Mouse (Mus musculus): ENCODE data around the gene Plpp1.

Gene Plpp1

DNA sequence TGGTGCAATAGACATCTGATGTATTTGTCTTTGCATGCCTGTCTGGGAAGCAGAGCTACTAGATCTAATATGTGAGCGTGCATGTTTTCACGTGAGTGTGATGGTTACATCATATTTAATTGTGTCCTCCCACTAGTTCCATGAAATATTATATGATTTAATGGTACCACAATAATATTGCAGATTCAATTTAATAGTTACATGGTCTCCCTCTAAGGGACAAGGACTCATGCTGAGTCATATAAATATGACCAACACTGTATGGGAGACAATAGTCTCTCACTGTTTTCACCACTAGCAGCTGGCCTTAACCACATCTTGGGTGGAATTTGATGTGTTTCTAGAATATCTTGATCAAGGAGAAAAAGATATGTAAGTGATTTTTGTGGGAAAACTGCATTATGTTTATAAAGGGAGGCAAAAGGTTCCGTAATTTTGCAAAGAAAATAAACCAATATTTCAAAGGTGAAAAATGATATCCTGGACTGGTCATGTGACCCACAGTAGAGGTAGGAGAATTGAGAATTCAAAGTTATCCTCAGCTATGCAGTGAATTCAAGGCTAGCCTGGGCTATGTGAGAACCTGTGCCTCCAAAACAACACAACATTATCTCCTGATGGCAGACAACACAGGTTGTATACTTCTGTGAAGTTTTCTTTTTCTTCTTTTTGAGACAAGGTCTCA, 26.5 kb upstream of the Plpp1 start:
- DNase-seq: no peak

DNA sequence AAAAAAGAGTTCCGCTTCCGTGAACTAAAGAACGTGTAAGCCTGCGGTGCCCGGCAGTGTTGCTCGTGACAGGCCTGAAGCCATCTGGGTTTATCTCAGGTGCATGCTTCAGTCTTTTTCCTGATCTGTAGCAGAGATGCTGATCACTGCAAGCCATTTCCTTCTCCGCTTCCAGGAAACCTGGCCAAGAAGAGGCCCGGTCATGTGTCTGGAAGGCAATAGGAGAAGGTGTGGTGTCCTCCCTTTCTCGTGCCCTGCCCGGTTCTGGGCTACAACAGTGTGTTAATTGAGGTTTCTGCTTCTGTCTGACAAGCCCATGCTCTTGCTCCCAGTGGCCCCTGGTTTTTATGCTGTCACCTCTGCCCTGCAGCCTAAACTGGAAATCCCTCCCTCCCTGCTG, 24.7 kb upstream of the Plpp1 start:
- peak; percentile 43 for DNase-seq

DNA sequence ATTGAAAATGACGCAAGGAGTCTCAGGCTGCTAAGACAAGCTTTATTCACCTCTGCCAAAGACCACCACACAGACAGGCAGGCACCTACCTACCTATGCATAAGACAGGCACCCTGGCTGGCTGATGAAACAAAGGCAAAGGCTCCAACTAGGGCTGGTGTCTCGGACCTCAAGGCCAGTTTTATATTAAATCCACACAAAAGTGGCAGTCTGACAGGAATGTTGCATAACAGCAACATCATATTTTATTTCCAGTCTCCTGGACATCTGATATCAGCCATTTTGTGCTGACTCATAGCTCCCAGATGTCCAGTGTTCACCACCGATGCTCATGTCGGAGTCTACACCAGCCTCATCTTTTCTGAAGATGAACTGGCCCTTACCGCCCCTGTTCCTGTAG, 22.2 kb upstream of the Plpp1 start:
- DNase-seq: no peak

DNA sequence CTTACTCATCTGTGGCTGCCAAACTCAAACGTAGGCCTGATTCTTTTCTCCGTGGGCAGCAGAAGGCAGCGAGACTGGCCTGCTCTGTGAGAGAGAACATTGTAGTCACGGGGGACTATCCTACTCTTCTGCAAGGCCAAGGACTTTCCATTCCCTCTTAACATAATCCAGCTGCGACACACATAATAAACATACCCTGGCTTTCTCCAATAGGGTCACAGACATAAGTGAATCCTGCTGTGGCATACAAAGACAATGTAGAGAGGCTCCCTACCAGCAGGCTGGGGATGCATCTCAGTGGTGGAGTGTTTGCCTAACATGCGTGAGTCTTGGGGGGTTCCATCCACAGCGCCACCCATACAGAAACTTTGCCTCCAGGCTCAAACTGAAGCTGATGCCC, 15.3 kb upstream of the Plpp1 start:
- DNase-seq: no peak

DNA sequence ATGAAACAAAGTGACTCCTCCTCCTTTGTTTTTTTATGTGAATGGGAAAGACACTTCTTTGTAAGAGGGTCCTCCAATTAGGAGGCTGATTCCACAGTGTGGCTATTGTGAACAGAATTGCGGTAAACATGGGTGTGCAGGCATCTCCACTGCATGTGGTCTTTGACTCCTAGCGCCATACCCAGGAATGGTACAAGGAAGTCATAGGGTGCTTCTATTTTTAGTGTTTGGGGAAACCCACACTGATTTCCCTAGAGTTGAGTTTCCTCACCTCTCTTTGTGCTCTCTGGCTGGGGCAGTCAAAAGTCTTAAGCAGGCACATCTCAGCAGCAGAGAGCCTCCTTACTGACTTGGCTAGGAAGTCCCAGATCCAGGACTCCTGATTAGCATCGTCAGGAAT, 14.4 kb upstream of the Plpp1 start:
- no peak for DNase-seq

DNA sequence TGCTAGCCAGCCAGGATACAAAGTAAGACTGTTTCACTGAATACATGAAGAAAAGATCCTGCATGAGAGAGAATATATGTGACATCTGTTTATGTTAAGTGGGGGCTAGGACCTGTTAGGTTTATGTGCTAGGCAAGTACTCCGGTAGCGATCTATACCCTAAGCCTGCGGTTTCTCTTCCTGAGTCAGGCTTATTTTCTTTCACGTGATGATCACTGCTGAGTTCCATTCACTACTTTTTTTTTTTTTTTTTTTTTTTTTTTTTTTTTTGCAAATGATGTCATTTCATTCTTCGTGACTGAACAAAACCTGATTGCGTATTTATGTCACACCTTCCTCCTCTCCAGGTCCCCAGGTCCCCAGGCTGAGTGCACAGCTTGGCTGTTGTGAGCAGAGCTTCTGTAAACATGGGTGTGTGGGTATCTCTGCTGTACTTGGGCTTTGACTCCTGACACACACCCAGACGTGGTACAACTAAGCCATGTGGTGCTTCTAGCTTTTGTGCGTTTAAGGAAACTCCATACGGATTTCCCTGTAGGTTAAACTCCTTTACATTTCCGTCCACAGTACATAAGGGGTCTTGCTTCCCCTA, 13.6 kb upstream of the Plpp1 start:
- DNase-seq: no peak

DNA sequence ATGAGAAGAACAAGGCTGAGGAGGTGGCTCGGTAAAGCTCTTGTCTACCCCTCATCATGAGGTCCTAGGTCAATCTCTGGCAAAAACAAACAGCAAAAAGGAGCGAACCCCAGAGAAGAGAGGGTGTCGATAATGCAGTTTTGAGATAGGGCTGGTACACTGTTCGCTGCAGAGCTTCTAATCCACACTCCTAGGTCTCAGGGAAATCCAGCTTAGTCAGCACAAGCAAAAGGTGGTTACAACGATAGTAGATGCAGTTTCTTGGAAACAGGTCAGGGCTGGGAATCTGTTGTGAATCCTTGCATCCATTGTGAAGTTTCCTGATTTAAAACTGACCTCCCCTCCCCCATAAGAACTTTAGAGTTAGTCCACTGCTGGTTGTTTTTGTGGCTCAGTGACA, 9.8 kb upstream of the Plpp1 start:
- DNase-seq: no peak

DNA sequence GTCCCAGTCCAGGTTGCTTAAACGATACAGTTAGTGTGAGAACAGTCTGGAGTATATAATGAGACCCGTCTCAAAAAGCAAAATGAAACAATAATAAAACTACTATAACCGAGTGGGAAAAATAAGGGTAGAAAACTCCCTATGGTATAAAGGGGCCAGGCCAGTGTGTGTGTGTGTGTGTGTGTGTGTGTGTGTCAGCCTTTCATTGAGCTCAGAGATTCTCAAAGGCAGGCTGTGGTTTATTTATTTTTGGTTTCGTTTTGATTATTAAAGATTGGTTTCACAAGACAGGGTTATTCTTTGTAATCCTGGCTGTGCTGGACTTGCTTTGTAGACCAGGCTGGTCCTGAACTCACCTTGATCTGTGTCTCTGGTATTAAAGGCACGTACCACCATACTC, 8.7 kb upstream of the Plpp1 start:
- DNase-seq: no peak

DNA sequence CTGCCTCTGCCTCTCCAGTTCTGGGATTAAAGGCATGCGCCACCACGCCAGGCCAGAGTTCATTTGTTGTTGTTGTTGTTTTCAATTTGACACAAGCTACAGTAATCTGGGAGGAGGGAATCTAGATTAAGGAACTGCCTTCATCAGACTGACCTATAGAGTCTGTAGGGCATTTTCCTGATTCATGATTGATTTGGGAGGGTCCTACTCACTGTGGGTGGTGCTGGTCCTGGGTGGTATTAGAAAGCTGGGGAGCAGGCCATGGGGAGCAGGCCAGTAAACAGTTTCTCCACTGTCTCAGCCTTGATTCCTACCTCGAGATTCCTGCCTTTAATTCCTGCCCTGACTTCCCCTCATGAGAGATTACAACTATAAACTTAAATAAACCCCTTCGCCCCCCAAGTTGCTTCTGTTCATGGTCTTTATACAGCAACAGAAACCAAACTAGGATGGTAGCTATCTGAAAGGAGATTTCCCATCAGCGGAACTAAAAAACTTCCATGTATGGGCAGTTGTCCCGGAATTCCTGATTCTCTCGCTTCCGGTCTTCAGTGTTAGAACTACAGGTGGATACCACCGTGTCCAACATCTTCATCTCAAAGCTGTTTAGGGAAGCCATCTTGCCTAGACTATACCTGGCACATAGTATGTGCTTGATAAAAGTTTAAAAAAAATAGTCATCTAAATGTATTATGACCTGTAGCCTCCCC, 2.2 kb upstream of the Plpp1 start:
- DNase-seq: no peak

DNA sequence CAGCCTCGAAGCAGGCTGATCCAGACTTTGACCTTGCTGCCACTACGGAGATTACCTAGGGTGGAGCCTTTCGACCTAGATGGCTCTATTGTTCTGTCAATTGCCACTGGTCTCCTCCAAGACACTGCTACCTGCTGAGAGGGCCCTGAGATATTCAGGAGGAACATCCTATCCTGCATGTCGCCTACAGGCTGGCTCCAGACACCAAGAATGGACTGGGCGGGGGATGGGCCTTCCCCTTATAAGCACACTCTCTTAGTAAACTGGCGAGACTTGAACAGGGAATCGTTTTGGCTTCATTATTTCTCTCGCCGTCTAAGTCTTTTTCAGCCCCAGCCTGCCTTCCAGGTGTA, 1.7 kb upstream of the Plpp1 start:
- no peak for DNase-seq

DNA sequence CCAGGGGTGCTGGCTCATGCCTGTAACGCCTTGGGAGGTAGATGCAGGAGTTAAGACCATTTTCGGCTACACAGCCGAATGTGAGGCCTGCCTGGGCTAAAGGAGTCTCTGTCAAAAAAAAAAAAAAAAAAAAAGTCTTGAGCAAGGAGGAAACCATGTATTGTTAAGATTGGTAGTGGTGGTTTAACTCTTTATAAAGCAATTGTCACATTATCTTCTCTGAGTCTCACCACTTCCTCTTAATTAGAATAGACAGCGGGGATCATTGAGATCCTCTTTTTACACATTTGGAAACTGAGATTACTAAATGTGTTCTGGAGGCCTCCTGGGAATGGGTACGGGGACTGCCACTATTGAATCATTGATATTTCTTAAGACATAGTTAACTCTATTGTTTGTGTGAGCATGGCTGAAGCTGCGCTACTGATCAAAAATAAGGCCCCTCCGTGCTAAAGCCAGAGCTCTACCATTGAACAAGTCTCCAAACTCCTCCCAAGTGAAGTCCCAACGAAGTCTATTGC, 811 bp upstream of the Plpp1 start:
- DNase-seq: no peak

DNA sequence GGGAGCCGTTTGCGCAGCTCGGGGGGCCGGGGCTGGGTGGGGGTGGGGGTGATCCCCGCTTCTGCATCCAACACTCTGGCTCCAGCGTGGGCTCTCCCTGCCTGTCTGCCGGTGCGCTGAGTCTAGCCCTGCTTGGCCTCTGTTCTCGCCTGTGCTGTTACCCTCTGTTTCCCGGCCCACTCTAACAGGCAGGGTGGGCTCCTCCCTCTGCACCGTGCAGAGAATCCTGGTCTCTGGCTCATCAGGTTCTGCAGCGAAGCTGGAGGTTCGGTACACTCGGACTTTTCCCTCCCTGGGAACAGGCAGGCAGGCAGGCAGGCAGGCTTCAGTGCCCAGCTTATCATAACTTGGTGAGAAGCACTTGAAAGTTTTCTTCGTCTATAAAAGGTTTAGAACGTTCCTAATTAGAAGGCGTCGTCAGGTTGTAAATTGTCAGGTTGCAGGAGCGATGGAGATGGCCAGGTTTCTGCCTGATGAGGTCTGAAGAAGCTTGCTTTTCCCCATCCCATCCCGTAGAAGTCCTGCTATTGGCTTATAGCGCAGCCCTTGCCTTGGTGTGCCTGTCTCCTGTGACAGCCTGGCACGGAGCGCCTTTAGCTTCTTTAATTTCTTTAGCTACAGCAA, 901 bp downstream of the Plpp1 start:
- no peak for DNase-seq

DNA sequence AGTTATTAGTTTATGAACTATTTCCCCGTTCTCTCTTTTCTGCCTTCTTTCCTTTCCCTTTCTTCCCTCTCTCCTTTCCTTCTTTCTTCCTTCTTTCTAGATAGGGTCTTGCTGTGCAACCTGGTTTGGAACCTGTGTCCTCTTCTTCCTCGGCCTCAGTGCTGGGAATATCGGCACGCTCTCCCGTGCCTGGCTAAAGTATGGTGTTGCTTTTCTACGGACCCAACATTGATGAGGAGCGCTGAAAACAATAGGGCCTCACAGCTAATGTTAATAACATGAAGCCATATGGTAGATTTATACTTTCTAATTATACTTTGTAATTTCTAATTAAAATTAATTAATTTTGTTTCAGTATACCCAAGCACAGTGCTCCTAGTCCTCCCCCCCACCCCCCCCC, 2.5 kb downstream of the Plpp1 start:
- no peak for DNase-seq

DNA sequence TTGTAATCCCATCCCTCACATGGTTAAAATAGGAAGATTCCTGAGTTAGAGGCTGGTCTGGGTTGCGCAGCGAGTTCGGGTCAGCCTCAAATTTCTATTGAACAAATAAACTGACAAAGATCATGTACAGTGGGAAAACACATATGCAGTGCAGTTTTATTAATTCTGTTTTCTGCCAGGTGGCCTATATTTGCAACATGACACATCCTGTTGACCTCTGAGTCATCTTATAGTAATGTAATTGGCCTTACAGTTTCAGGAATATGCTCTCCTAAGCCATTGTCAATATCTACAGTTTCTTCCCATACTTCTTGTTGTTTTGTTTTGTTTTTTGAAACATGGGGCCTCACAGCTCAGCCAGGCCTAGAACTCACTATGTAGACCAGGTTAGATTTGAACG, 3.1 kb downstream of the Plpp1 start:
- DNase-seq: no peak

DNA sequence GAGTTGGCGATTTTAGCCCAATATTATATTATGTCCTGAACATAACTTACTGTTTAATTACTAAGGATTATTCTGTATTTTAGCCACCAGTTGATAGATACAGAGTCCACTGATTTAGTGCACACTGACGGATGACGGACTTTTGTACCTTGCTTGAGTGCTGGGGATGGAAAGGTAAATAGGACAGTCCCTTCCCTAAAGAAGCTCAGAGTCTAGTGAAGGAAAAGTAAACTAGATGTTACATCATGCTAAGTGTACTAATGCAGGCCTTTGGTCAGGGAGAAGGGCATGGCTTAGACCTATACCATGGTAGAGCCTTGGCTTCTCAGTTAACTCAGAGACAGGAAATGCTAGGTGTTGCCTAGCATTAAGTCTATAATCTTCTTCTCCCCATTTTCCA, 4.9 kb downstream of the Plpp1 start:
- DNase-seq: no peak

DNA sequence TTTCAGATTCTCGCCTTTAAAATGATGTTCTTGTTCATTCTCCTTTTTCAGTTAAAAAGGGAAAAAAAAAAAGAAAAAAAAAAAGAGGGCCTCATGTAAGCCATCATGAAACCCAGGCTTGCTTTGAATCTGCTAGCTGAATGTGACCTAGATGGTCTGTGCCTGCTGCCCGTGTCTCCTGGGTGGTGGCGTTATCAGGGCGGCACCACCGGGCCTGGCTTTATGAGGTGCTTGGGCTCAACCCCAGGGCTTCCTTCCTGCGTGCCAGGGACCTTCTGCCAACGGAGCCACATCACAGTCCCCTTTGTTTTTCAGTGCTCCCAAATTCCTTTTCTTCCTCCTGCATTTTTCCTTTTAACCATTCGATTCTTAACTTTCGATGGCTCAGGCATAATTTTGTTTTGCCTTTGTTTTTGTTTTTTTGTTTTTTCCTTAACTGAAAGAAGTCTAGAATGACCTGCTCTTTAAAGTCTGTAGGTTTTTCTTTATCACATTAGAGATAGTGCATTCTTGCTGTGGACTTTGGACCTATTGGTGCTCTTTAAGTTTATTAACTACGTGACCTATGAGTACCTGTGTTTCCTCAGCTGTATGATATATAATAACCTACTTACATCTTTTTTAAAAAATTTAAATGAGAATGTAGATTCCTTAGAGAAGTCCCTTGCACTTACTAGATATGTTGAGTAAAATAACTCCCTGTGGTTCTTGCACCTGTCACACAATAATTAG, 7.5 kb downstream of the Plpp1 start:
- DNase-seq: no peak

DNA sequence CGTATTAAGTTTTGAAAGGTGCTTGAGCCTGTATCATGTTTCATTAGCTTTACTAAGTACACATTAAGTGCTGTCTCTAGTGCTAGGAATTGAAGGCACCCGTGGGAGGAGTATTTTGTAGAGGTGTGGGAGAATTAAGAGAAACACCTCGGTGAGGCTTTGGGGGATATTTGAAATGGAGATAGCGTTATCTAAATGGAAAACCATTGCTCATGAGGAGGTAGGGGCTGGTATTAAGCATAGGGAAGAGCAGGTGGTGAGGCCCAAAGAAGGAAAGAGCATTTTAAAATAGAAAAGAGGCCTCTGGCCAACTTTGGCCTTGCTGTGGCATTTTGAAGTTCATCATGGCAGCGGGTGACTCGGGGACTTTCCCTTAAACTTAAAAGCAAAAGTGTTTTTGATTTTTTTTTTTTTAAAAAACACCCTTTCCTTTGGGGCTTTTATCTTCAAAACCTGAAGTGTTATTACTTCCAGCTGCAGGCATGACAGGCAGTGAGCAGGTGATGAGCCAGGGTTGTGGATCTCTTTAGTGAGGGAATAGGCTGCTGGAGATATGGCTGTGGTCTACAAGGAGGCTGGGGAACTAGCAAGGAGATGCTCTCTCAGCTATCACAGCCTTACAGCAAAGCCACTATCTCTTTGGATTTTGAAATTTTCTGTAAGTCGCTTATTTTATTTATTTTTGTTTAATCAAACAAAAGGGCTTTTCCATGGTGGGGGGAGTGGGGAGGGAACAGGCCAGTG, 9.1 kb downstream of the Plpp1 start:
- DNase-seq: no peak

DNA sequence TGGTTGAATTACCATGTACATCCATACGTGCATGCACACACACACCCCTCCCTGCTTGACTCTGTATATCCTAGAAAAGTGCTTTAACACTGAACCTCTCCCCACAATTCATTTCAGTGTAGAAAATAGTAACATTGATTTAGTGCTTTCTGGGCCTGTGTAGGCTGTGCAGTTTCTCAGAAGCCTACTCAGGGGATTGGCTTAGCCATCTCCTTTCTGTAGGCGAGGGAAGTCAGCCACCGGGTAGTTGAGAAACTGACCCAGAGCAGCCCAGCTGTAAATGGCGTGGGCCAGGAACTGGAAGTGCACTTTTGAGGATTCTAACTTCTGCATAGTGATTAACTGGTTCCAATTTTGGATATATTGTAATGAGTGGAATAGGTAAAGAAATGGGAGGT, 9.7 kb downstream of the Plpp1 start:
- no peak for DNase-seq

DNA sequence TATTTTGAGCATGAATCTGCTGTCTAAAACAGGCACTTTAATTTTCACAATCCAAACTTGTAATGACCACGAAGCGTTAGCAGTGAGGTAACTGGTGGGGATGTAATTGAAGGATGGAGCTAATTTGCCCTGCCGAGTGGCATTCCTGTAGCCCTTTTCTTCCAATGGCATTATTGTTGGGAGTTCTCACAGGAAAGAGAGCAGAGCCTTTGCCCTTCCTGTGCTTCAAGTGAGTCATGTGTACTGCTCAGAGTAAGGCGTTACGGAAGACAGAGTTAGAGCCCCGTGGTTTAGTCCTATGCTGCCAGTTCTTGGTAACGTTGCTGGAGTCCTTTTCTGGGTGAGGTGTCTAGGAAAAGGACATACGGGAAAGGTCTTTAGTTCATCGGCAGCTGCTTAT, 10.2 kb downstream of the Plpp1 start:
- DNase-seq: peak; percentile 38

DNA sequence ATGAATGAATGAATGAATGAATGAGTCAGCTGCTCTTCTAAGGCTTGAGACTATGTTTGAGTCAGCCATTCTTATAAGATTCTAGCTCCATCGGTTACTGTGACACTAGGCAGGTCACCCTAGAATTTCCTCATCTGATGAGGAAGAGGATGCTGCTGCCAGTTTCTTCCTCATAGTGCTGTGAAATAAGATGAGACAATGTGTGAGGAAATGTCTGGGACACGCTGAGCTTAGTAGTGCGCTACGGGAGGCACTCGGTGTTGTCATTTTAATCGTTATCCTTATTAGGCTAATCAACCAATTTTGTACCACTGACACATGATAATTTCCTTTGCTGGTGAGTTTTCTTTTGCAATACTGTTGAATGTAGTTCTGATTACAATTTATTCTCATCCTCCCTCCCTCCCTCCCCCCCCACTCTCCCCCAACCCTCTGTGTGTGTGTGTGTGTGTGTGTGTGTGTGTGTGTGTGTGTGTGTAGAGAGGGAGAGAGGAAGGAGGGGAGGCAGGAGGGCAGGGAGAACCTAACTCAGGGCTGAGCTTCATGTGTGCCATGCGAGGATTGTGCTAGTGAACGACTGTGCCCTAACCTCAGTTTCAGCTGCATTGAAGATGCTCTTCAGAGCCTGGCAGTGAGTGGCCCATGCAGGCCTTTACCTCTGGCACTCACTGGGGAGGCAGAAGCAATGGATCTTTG, 11.3 kb downstream of the Plpp1 start:
- DNase-seq: no peak

DNA sequence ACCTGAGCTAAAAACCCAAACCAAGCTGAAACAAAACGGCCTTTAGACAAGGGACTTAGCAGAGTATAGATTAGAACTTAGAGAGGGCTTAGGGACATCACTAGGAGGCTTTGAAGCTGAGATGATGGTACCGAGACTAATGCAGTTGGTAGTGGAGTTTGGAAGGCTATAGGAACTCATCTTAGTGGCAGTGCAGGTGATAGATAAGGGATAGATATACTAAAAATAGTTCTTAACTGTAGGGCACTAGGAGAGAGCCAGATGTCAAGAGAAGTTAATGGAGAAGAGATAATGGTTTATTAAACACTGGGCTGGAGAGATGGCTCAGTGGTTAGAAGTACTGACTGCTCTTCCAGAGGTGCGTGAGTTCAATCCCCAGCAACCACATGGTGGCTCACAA, 15.4 kb downstream of the Plpp1 start:
- no peak for DNase-seq

DNA sequence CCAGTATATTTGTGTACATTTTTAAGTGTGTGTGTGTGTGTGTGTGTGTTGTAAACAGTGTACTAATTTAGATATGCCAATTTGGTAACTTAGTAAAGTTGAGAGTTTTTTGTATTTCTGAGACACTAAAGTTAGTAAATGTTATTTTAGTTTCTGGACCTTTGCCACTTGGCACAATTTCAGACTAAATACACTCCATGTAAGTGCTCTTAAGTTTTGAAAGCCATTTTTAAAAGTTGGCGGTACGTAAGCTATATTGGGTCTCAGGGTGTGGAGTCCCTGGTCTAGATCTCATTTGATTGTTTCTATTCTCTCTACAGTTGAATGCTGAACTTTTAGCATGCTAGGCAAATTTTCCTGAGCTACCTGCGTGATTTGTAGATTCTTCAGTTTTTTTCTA, 17.5 kb downstream of the Plpp1 start:
- no peak for DNase-seq
